Mouse (Mus musculus) heart, adult 2 months (tissue): Measurements from ENCODE around the gene Zmynd8.

ENCODE experiments used
- CTCF ChIP-seq: fragments of 200-600 bp; IDR thresholded peaks from 2 replicates; pipeline ENCODE4 v1.8.1; 2022; ENCODE audit warnings: antibody characterized with exemption, mild to moderate bottlenecking, moderate library complexity
- EP300 ChIP-seq: fragments of 200-500 bp; IDR thresholded peaks from 2 replicates; pipeline ENCODE4 v1.6.1; 2011; ENCODE audit warnings: low read depth, low read length, control low read depth; ENCODE audit not compliant: insufficient read depth

DNA sequence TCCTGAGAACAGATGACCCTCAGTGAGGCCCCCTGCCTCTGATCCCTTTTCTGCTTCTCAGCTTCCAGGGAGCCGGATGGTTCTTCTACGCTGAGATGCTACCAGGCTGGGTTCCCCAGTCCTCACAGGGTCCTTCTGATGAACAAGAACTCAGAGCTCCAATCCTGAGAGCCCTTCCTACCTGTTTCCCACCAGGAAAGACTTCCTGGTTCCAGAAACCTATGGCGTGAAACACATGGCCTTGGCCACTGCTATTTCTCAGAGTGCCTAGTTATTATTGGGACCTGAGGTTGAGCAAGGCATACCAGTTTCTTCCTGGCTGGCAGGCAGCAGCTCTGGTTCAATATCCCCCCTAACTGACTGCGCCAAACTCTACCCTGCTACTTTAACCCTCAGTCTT lies 3.1 kb downstream of the Zmynd8 start:
- TF ChIP-seq CTCF (no peak), EP300 (no peak)
